15 mouse cellular contexts compared by ENCODE assay signal in the genomic region with DNA sequence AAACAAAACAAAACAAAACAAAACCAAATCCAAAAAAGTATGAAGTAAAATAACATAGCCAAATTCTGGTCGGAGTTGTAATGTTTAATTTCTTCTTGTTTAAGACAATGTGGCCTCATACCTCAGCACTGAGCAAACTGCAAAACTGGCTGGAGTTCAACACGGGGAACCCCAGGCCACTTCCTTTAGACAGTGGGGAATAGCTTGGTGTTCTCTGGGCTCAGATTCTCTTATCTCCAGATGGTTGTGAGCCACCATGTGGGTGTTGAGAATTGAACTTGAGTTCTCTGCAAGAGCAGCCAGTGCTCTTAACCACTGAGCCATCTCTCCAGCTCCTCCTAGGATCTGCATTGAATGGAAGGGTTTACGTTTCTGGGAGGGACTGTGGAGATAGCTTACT.
"Had no signal": no experiment of that assay in that cellular context is flagged by ENCODE, and none has a peak within 500 bp of the region (broad histone marks: within the 10 kb centered on the region; RNA-seq: fewer than 3 reads in every experiment).

No protein-coding gene starts in this region.

- H3K4me3 ChIP-seq: gastrocnemius, adult 2 months; heart, embryonic 13.5 days; heart, embryonic 15.5 days; hindbrain, embryonic 13.5 days; hindbrain, embryonic 15.5 days; kidney, embryonic 15.5 days; layer of hippocampus, adult 2 months; left cerebral cortex, adult 2 months; limb, embryonic 10.5 days; limb, embryonic 12.5 days; liver, embryonic 13.5 days had no signal

- H3K27ac ChIP-seq: gastrocnemius, adult 2 months; heart, embryonic 13.5 days; heart, embryonic 15.5 days; hindbrain, embryonic 13.5 days; hindbrain, embryonic 15.5 days; hindbrain, postnatal 0 days; kidney, embryonic 15.5 days; kidney, postnatal 0 days; layer of hippocampus, adult 2 months; left cerebral cortex, adult 2 months; limb, embryonic 10.5 days; limb, embryonic 12.5 days; liver, embryonic 13.5 days had no signal

- H3K27me3 ChIP-seq: heart, embryonic 13.5 days; heart, embryonic 15.5 days; hindbrain, embryonic 15.5 days; liver, embryonic 13.5 days had no signal

- H3K4me1 ChIP-seq: heart, embryonic 15.5 days; hindbrain, embryonic 15.5 days had no signal

- H3K9me3 ChIP-seq: heart, embryonic 13.5 days; heart, embryonic 15.5 days; hindbrain, embryonic 13.5 days; hindbrain, embryonic 15.5 days; kidney, embryonic 15.5 days; limb, embryonic 10.5 days; liver, embryonic 13.5 days had no signal

- H3K4me2 ChIP-seq: heart, embryonic 11.5 days; heart, embryonic 13.5 days; heart, embryonic 15.5 days; hindbrain, embryonic 13.5 days; hindbrain, embryonic 15.5 days; kidney, embryonic 15.5 days; limb, embryonic 12.5 days; liver, embryonic 11.5 days; liver, embryonic 13.5 days had no signal

- H3K36me3 ChIP-seq: heart, embryonic 13.5 days; heart, embryonic 15.5 days; hindbrain, embryonic 13.5 days; hindbrain, embryonic 15.5 days; kidney, embryonic 15.5 days; limb, embryonic 10.5 days; limb, embryonic 12.5 days; liver, embryonic 13.5 days had no signal

- H3K9ac ChIP-seq: heart, embryonic 13.5 days; heart, embryonic 15.5 days; hindbrain, embryonic 13.5 days; hindbrain, embryonic 15.5 days; kidney, embryonic 15.5 days; limb, embryonic 12.5 days; liver, embryonic 13.5 days had no signal
